Comparison of ENCODE assay signal across 22 mouse cellular contexts in the genomic region with DNA sequence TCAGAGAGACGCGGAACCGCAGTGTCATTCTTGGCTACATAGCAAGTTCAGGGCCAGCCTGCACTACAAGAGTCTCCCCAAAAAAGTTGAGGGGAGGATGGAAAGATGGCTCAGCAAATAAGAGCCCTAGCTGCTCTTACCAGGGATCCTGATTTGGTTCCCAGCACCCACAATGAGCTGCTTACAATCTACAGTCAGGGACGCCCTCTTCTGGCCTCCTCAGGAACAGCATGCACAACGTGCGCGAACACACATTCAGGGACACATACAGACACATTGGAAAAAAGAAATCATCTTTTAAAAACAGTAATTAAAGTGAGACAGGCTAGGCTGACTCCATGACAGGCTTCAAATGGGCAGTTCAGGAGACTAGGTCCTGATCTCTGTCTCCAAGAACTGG.
"Had no signal": no experiment of that assay in that cellular context is flagged by ENCODE, and none has a peak within 500 bp of the region (broad histone marks: within the 10 kb centered on the region; RNA-seq: fewer than 3 reads in every experiment).

No protein-coding gene starts in this region.

- DNase-seq: kidney, adult 18-20 months; kidney, adult 9 months; kidney, postnatal 14 days; kidney, postnatal 4 days; layer of hippocampus, adult 9-11 months; layer of hippocampus, postnatal 36 days; liver, postnatal 0 days; lung, embryonic 14.5 days; right cerebral cortex, adult 18-20 months; right cerebral cortex, postnatal 14 days; right cerebral cortex, postnatal 4 days; thymus, adult 2 months; thymus, postnatal 14 days had no signal

- H3K9ac ChIP-seq: liver, embryonic 14.5 days; liver, postnatal 0 days; lung, embryonic 14.5 days; midbrain, embryonic 13.5 days; neural tube, embryonic 12.5 days; neural tube, embryonic 15.5 days had no signal

- H3K27me3 ChIP-seq: midbrain, embryonic 13.5 days; neural tube, embryonic 12.5 days; neural tube, embryonic 15.5 days had no signal

- H3K27ac ChIP-seq: left cerebral cortex, adult 2 months; liver, embryonic 14.5 days; macrophage; midbrain, embryonic 13.5 days; neural tube, embryonic 12.5 days; neural tube, embryonic 15.5 days had no signal

- H3K4me2 ChIP-seq: liver, embryonic 11.5 days; lung, embryonic 14.5 days; midbrain, embryonic 13.5 days; neural tube, embryonic 12.5 days; neural tube, embryonic 15.5 days had no signal

- ATAC-seq: liver, postnatal 0 days; lung, postnatal 0 days; midbrain, embryonic 13.5 days; midbrain, embryonic 16.5 days had no signal

- H3K9me3 ChIP-seq: midbrain, embryonic 13.5 days; neural tube, embryonic 15.5 days had no signal

- H3K4me3 ChIP-seq: left cerebral cortex, adult 2 months; midbrain, embryonic 13.5 days; neural tube, embryonic 12.5 days; neural tube, embryonic 15.5 days had no signal

- H3K36me3 ChIP-seq: midbrain, embryonic 13.5 days; neural tube, embryonic 12.5 days; neural tube, embryonic 15.5 days had no signal

- H3K4me1 ChIP-seq: neural tube, embryonic 12.5 days had no signal
